Mouse (Mus musculus) Patski (cell line): ENCODE measurements around the gene Poc1a. TPM values are rescaled to one million over a fixed set of nuclear protein-coding genes. Genes with fewer than 3 reads are reported as not detected.
A peak's percentile ranks its signal among the peaks of the same experiment; 100 is the strongest.

Experiments
- ATAC-seq: fragments of 100-300 bp; one replicate; pipeline ENCODE4 v1.8.0; 2021
- CTCF ChIA-PET: fragments of 350-600 bp; sonication (Branson Sonifier 250); formaldehyde crosslinking; loops from one replicate; lab custom pipeline; 2022; ENCODE audit warnings: inconsistent platforms; lab: Charles Lee
- POLR2A ChIA-PET: fragments of 350-600 bp; sonication (Branson Sonifier 250); formaldehyde crosslinking; loops from one replicate; lab custom pipeline; 2022; ENCODE audit warnings: antibody characterized with exemption, inconsistent platforms; lab: Charles Lee
- DNase-seq: peaks from one replicate; pipeline ENCODE4 v3.0.0-alpha.2; 2011; ENCODE audit warnings: low read depth, low spot score
- H3K27me3 ChIP-seq: fragments of 371-371 bp; one replicate; pipeline ENCODE4 v1.5.1; 2021
- CTCF ChIP-seq: fragments of 100-300 bp; IDR thresholded peaks from one replicate; pipeline ENCODE4 v1.5.1; 2021
- in situ Hi-C: fragments of 300-500 bp; cut with MboI; formaldehyde crosslinking; loops from 3 replicates; pipeline ENCODE4 v1.11.1; 2018; ENCODE audit warnings: low pct_unique_long_range_greater_than_20kb, mixed read lengths
- polyA plus RNA-seq: library from polyadenylated mRNA; unstranded; gene quantifications from one replicate; pipeline ENCODE4 v1.2.3, GENCODE M21; 2021

Poc1a gene
- polyA plus RNA-seq, 1 experiment from 2014 or later = 9.9 TPM

DNA sequence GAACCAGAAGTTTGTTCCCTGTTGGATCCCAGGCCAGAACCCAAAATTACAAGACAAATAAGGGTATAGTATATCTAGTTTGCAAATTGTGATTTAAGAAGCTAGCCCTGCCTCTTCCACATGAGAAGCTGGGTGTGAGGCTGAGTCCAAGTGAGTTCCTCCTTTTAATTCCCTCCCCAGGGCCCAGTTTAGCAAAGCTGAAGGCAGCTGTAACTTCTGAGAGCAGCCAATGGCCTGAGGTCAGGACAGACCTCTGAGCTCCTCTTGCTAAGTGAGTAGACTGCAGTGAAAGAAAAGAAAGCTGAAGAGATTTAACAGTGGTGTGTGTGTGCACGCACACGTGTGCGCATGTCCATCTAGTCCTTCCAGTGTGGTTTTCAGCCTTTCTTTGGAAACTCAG, 41.6 kb downstream of the Poc1a start:
- no peak for DNase-seq
- no peaks in the 10 kb centered on the region for H3K27me3 ChIP-seq
- no peak for TF ChIP-seq CTCF
- POLR2A ChIA-PET = interaction anchor here (0.7 kb wide), 1 partner anchor 50 kb away, joined by 4 read pairs; no protein-coding TSS in a partner anchor
- in situ Hi-C loops = no loop called here
- CTCF ChIA-PET = interaction anchor here (0.7 to 2.7 kb wide), 3 partner anchors 12 to 15 kb away, joined by 3 to 8 read pairs (median 4); no protein-coding TSS in a partner anchor
- ATAC-seq = no peak

GRCm38 (mm10) chr9:106326241-106326640, 45.4 kb downstream of the Poc1a start:
- no peaks in the 10 kb centered on the region for H3K27me3 ChIP-seq
- in situ Hi-C loops = no loop called here
- DNase-seq (no peak), ATAC-seq (no peak)
- CTCF ChIA-PET = no interaction called here
- no peak for TF ChIP-seq CTCF
- POLR2A ChIA-PET = interaction anchor here (0.7 kb wide), 1 partner anchor 89 kb away, joined by 4 read pairs; no protein-coding TSS in a partner anchor

DNA sequence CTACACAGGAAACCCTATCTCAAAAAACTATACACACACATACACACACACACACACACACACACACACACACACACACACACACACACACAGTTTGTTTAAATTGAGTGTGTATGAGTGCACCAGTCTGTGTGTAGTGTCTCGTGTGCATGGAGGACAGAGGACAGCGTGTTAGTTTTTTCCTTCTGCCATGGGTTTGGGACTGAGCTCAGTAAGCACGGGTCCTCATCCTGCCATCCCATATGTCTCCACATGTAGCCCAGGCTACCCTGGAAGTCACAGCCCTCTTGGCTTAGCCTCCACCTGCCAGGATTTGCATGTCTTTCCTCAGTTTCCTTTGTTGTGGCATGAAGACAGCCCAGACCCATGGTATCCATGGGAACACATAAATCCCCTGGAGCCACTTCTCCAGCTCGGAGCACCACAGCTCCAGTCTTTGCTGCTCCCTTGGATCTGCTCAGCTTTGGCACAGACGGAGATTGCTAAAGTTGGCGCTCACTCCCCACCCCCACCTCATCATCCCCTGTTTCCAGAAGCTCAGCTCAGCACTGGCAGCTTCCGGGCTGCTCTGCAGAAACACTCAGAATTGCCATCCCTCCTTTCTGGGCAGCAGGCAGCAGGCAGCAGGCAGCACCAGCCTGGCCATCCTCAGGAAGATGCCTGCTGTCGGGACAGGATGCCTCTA, 46.4 kb downstream of the Poc1a start:
- ATAC-seq = no peak
- POLR2A ChIA-PET = interaction anchor here (0.6 to 0.7 kb wide), 2 partner anchors 90 to 103 kb away, joined by 3 to 4 read pairs; no protein-coding TSS in a partner anchor
- CTCF ChIA-PET = interaction anchor here (0.7 to 1.7 kb wide), 4 partner anchors 16 to 94 kb away, joined by 3 to 8 read pairs (median 3); no protein-coding TSS in a partner anchor

GRCm38 (mm10) chr9:106328068-106328610, 47.3 kb downstream of the Poc1a start:
- no peak for DNase-seq
- ChIA-PET POLR2A (interaction anchor here (0.6 kb wide), 1 partner anchor 102 kb away, joined by 3 read pairs; no protein-coding TSS in a partner anchor), CTCF (interaction anchor here (0.7 to 1.7 kb wide), 5 partner anchors 17 to 93 kb away, joined by 3 to 8 read pairs (median 3); no protein-coding TSS in a partner anchor)
- in situ Hi-C loops = no loop called here
- ATAC-seq = peak; percentile 63
- no peaks in the 10 kb centered on the region for H3K27me3 ChIP-seq
- TF ChIP-seq CTCF = no peak

More for the DNA sequence above, 46.4 kb downstream of the Poc1a start:
- no peaks in the 10 kb centered on the region for H3K27me3 ChIP-seq
- DNase-seq = no peak
- in situ Hi-C loops = no loop called here
- no peak for TF ChIP-seq CTCF

GRCm38 (mm10) chr9:106328772-106329511, 48.1 kb downstream of the Poc1a start:
- no peak for TF ChIP-seq CTCF
- ATAC-seq = no peak
- in situ Hi-C loops = no loop called here
- POLR2A ChIA-PET = no interaction called here
- H3K27me3 ChIP-seq = no peaks in the 10 kb centered on the region
- CTCF ChIA-PET = interaction anchor here (0.8 to 1.7 kb wide), 3 partner anchors 17 to 24 kb away, joined by 3 to 8 read pairs (median 3); no protein-coding TSS in a partner anchor
- DNase-seq = no peak

DNA sequence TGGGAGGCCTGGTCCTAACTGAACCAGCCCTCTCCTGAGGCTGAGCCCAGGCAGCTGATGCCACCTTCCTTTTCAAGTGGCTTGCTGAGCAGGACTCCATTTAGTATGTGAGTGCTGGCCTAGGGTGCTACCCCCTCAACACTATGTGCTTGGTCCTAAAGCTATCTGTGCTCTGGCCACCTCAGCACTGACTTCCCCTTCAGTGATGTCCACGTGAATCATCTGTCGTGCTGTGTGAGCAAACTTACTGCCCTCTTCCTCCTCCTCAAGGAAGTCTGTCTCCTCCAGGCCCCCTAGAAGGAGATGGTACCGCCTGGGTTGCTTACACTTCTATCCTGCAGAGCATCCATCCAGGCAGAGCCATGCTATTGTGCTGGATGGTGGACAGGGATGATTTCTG, 51.9 kb downstream of the Poc1a start:
- ChIA-PET CTCF (interaction anchor here (1.2 kb wide), 1 partner anchor 13 kb away, joined by 3 read pairs; no protein-coding TSS in a partner anchor), POLR2A (no interaction called here)
- ATAC-seq (no peak), DNase-seq (no peak)
- no peak for TF ChIP-seq CTCF
- no peaks in the 10 kb centered on the region for H3K27me3 ChIP-seq
- in situ Hi-C loops = no loop called here

DNA sequence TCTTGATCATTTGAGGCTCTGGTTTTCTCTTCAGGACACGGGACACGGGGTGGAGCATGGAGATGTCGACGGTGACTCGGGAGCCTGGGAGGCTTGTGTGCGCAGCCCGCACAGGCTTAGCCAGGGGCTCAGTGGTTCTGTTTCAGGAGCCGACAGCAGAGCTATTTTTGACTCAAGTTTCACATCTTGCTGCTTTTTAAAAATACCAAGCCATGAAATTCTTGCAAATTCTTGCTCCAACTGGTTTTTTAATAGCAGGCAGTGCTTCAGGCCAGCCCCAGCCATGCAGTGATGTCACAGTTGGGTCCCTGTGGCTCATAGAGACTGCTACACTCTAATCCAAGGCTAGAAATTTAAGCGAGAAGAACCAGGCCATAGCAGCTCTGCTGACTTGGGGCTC, 56.8 kb downstream of the Poc1a start:
- ChIA-PET POLR2A (no interaction called here), CTCF (interaction anchor here (1.4 to 1.6 kb wide), 2 partner anchors 14 kb away, joined by 4 read pairs; no protein-coding TSS in a partner anchor)
- no peaks in the 10 kb centered on the region for H3K27me3 ChIP-seq
- TF ChIP-seq CTCF = no peak
- no peak for ATAC-seq
- in situ Hi-C loops = no loop called here
- DNase-seq = no peak

DNA sequence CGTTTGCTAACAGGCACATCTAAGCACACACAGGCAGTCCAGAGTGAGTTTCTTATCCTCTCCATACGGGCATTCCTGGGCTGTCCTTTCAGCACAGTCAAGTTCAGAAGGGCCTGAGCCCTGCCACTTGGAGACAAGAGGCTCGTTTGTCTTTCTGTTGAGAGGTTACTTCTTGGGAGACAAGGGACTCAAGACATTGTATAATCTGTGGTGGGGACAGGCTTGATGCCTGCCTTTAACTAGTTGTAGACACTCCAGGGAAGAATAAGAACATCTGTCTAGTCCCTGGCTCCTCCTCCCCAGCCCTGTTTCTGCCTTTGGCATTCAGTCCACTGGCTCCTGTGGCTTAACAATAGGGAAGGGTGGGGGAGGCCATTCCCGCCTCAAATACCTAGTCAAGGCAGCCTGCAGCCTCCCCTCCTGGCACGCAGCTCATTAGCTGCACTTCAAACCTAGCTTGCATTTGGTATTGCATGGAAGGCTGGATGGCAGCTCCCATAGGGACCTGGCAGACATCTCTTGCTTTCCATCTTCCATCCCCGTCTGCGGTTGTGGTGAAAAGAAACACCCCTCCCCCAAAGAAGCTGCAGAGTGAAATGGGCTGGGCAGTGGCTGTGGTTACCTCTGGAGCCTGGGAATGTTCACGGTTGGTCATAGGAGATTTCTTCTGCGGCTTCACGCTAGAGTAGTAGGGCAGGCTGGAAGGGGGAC, 57.8 kb downstream of the Poc1a start:
- ATAC-seq = peak; percentile 42
- no peak for TF ChIP-seq CTCF
- DNase-seq = no peak
- ChIA-PET POLR2A (no interaction called here), CTCF (interaction anchor here (1.4 kb wide), 1 partner anchor 13 kb away, joined by 4 read pairs; no protein-coding TSS in a partner anchor)
- no peaks in the 10 kb centered on the region for H3K27me3 ChIP-seq
- in situ Hi-C loops = no loop called here

DNA sequence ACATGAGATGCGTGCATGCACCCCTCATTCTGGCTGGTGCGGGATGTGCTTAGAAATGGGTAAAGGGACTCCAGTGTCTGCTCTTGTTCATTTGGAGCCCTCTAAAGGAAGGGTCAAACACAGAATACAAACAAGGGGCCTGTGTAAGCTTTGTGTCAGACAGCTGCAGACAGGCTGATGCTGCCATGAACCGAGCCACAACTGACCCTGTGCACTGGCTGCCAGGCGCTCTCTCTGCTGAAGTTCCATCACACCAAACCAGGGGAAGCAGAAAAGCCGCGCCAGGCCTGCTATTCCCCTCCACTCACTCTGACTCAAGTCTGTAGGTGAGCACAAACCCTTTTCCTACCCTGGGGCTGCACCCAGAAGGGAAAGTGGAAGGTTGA, 58.3 kb downstream of the Poc1a start:
- no peak for TF ChIP-seq CTCF
- CTCF ChIA-PET = no interaction called here
- in situ Hi-C loops = no loop called here
- no peaks in the 10 kb centered on the region for H3K27me3 ChIP-seq
- POLR2A ChIA-PET = no interaction called here
- DNase-seq (no peak), ATAC-seq (no peak)

DNA sequence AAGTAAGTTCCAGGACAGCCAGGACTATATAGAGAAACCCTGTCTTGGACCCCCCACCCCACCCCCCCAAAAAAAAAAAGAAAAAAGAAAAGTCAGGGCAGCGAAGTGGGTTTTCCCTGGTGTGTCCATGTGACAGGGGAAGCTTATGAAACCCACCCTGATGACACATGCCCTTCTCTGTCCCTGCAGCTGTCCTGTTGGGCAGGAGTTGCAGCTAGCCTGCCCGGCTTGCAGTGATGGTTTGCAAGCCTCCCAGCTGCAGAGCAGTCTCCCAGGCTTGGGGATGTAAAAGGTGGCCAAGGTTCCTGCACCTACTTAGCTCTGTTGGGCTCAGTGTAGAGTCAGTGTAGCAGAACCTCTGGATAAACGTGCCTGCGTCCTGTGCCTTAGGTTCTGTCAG, 58.9 kb downstream of the Poc1a start:
- in situ Hi-C loops = no loop called here
- POLR2A ChIA-PET = no interaction called here
- ATAC-seq (no peak), DNase-seq (no peak)
- H3K27me3 ChIP-seq = no peaks in the 10 kb centered on the region
- no peak for TF ChIP-seq CTCF
- CTCF ChIA-PET = no interaction called here
